Mouse (Mus musculus) G1E (cell line): Measurements from ENCODE around the gene Mfsd12.

Experiments used
- CTCF ChIP-seq: IDR thresholded peaks from 2 replicates; pipeline ENCODE4 v1.5.1; 2012; ENCODE audit warnings: low read depth, low read length, inconsistent platforms, mixed read lengths
- POLR2AphosphoS5 ChIP-seq: IDR thresholded peaks from 2 replicates; pipeline ENCODE4 v1.6.1; 2012; ENCODE audit warnings: low read depth, low read length, inconsistent platforms; ENCODE audit not compliant: insufficient replicate concordance

DNA sequence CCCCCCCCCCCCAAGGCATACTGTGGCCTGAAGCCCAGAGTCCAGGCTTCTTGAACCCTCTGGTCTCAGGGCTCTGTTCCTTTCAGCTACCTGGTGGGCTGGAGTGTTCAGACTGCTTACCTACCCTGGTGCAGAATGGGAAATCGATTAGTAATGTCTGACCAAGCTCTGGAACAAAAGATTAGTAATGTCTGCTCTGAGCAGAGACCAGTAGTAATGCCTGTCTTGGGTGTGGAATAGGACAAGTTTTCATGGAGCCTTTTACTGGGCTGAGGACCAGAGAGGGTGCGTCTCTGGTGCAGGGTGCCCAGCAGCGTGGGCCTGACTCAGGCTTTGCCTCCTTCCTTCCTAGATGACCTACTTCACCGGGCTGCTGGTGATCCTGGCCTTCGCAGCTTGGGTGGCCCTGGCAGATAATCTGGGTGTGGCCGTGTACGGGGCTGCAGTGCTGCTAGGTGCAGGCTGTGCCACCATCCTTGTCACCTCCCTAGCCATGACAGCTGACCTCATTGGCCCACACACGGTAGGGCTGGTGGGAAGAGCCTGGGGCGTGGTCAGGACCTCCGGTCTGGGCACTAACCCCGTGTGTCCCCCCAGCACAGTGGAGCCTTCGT is 5.2 kb downstream of the Mfsd12 start:
- no peak for TF ChIP-seq CTCF
- TF ChIP-seq POLR2AphosphoS5 = no peak
